Mouse (Mus musculus): ENCODE data around the gene Gm49711. TPM values are rescaled to one million over a fixed set of nuclear protein-coding genes. Genes with fewer than 3 reads are reported as not detected.
"Not testable (repeated sequence)": the region's sequence is repeated elsewhere in the genome, so short reads cannot be mapped to it uniquely, and the experiment has no call there.

The Gm49711 gene
- polyA plus RNA-seq, 1 experiment from 2014 or later, result not detected

DNA sequence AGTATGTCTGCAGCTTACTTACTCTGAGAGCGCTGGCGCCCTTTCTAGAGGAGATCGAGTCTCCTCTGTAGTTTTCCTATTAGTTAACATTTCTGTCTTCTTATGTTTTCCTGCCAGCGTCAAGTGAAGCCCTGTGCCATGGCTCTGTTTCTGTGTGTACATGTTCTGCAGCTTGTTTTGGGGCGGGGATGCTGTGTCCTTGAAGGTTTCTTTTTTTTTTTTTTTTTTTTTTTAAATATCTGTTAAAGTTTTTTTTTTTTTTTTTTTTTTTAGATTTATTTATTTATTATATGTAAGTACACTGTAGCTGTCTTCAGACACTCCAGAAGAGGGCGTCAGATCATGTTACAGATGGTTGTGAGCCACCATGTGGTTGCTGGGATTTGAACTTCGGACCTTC lies 44.8 kb downstream of the Gm49711 start:
- not testable (repeated sequence) for H3K27ac ChIP-seq (replicated peaks); ATAC-seq (ENCODE audit: insufficient read depth); H3K9ac ChIP-seq; H3K4me1 ChIP-seq (replicated peaks); H3K27me3 ChIP-seq; H3K36me3 ChIP-seq (replicated peaks); H3K4me2 ChIP-seq; H3K9me3 ChIP-seq (replicated peaks); H3K4me3 ChIP-seq (replicated peaks)
- WGBS (ENCODE audit: insufficient replicate concordance), result 78% methylated on average over 6 of the region's 7 CpGs

DNA sequence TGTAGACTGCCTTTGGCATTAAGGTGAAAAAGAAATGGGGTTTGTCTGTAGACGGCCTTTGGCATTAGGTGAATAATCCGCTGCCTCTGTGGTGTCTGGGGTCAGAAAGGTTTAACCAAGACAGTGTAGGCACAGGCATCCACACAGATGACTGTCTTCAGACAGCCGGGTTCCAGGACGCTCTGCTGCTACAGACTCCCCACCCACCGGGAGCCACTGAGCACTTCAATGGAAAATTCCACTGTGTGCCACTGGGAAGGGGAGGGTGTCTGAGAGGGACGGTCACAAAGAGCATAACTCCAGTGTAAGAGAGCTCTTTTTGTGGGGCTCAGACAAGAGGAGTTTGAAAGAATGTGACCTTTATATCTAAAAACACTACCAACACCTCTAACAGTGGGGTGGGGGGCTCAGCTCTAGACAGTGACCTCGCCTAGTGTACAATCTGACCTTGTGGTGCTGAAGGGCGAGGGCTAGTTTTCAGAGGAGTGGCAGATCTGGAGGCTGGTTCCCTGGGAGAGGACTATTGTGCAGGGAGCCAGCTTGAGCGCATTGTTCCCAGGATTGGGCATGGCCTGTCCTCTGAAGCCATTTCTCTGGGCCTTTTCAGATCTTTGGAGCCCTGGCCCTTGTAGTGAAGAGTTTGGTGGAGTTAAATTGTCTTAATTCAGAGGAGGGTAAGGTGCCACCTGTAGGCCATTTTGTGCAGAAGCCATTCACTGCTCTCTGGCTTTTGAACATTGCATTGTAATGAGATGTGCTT lies 45.6 kb downstream of the Gm49711 start:
- H3K4me2 ChIP-seq, result no peak overlapping the region
- H3K36me3 ChIP-seq (replicated peaks), result no peaks in the 10 kb centered on the region
- ATAC-seq (ENCODE audit: insufficient read depth), result no peak
- no peaks in the 10 kb centered on the region for H3K9me3 ChIP-seq (replicated peaks)
- H3K27ac ChIP-seq (replicated peaks), result no peak overlapping the region
- H3K9ac ChIP-seq, result no peak overlapping the region
- no peaks in the 10 kb centered on the region; the same call in 1 of the 2 replicates for H3K4me1 ChIP-seq (replicated peaks)
- H3K4me3 ChIP-seq (replicated peaks), result no peak overlapping the region
- no peaks in the 10 kb centered on the region for H3K27me3 ChIP-seq
- WGBS (ENCODE audit: insufficient replicate concordance), result 63% methylated on average over 9 of the region's 9 CpGs

DNA sequence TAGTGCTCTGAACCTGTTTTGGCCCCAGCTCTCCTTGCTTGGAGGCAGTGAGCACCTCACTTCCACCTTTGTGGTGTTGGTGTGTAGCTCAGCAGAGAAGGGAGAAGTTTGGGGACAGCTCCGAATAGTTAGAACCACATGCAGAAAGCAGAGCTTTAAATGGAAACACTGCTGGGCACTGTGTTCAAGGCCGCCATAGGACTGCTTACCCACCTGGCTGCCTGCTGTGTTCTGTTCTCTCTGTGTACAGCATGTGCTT lies 46.1 kb downstream of the Gm49711 start:
- Histone ChIP-seq H3K9ac (no peak overlapping the region), H3K27me3 (no peaks in the 10 kb centered on the region), H3K36me3 (replicated peaks) (no peaks in the 10 kb centered on the region), H3K4me2 (no peak overlapping the region), H3K4me3 (replicated peaks) (no peak overlapping the region), H3K9me3 (replicated peaks) (no peaks in the 10 kb centered on the region), H3K27ac (replicated peaks) (no peak overlapping the region), H3K4me1 (replicated peaks) (no peaks in the 10 kb centered on the region; the same call in 1 of the 2 replicates)
- no peak for ATAC-seq (ENCODE audit: insufficient read depth)
- WGBS (ENCODE audit: insufficient replicate concordance), result 58% methylated on average over 2 of the region's 2 CpGs

DNA sequence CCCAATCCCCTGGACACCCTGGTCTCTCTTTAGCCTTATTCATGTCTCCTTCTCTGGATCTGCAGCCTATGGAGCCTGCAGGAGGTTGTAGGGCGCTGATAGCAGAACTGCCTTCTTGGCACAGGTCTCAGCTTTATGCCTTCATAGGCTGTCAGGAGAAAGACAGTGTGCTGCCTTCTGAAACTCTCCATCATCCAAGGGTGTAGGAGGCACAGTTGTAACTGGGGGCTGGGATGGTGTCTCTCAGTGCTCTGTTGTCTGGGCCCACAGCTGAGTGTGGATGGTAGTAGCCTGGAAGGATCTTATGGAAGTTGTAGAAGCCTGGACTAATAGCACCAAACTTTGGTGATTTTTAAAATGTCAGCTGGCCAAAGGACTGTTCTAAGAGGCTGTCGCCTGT lies 46.8 kb downstream of the Gm49711 start:
- Histone ChIP-seq H3K27me3 (no peaks in the 10 kb centered on the region), H3K4me2 (no peak overlapping the region), H3K27ac (replicated peaks) (no peak overlapping the region), H3K9ac (no peak overlapping the region), H3K9me3 (replicated peaks) (no peaks in the 10 kb centered on the region), H3K4me3 (replicated peaks) (no peak overlapping the region), H3K36me3 (replicated peaks) (no peaks in the 10 kb centered on the region), H3K4me1 (replicated peaks) (no peaks in the 10 kb centered on the region; the same call in 1 of the 2 replicates)
- ATAC-seq (ENCODE audit: insufficient read depth), result no peak
- WGBS (ENCODE audit: insufficient replicate concordance), result 75% methylated on average over 2 of the region's 2 CpGs

DNA sequence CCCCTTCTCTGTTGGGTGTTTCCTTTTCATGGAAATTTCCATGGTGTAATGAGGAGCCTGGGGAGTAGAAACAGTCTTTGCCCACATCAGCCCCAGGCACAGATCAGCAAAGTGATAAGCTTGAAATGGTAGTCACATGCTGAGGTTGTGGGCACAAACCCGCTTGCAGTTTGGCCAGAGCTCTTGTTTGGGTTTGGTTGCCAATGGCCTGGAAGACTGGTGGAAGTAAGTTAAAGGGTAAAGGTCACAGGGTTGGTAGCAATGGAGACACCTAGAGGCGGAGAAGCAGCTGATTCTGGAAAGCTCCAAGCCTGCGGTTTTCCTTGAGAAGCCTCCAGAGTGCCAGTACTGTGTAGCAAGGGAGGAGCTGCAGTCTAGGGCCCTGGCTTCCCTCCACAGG lies 47.5 kb downstream of the Gm49711 start:
- 62% methylated on average over 3 of the region's 3 CpGs for WGBS (ENCODE audit: insufficient replicate concordance)
- Histone ChIP-seq H3K27ac (replicated peaks) (no peak overlapping the region), H3K27me3 (no peaks in the 10 kb centered on the region), H3K9me3 (replicated peaks) (no peaks in the 10 kb centered on the region), H3K36me3 (replicated peaks) (no peaks in the 10 kb centered on the region), H3K4me2 (no peak overlapping the region), H3K4me1 (replicated peaks) (no peaks in the 10 kb centered on the region; the same call in 1 of the 2 replicates), H3K4me3 (replicated peaks) (no peak overlapping the region), H3K9ac (no peak overlapping the region)
- no peak for ATAC-seq (ENCODE audit: insufficient read depth)

DNA sequence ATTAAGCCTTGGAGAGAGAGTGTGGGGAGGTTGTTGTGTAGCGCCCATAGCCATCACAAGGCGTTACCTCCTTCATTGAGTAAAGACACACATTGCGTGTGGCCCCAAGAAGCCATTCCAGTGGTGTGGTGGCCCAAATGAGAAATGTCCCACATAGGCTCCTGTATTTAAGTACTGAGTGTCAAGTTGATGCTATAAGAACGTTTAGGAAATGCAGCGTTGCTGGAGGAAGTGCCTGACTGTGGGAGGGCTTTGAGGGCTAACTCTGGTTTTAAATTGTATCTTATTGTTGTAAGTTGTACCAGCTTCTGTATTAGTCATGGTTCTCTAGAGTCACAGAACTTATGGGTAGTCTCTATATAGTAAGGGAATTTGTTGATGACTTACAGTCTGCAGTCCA lies 49.2 kb downstream of the Gm49711 start:
- Histone ChIP-seq H3K27ac (replicated peaks) (no peak overlapping the region), H3K4me2 (no peak overlapping the region), H3K4me1 (replicated peaks) (no peaks in the 10 kb centered on the region; the same call in 1 of the 2 replicates), H3K9me3 (replicated peaks) (no peaks in the 10 kb centered on the region), H3K9ac (no peak overlapping the region), H3K4me3 (replicated peaks) (no peak overlapping the region), H3K36me3 (replicated peaks) (0 out of 2 replicates have a peak, but pooled peaks cover 4% of the 10 kb centered on the region), H3K27me3 (no peaks in the 10 kb centered on the region)
- 72% methylated on average over 5 of the region's 5 CpGs for WGBS (ENCODE audit: insufficient replicate concordance)
- ATAC-seq (ENCODE audit: insufficient read depth), result no peak

DNA sequence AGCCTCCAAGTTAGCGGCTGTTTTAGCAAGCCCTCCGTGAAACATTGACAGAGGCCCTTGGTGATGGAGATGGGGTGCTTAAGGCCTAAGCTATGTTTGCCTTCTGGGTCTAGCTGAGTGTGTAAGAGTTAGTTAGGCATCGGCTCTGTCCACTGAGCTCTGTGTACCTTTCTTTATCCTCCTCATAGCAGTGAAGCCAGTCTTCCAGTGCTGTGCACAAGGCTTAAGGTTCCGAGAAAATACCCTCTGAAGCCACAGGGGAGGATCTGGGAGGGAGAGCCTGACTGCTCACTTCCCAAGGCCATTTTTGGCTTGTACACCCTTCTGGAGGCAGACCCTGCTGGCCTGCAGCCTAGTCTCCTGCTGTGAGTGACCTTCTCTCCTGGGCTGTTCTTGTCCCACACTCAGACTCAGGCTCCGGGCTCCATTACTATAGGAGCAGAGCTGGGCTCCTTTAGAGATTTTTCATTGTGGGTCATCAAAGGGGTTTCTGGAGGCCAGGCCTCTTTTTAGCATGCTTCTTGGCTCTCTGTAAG lies 56.7 kb downstream of the Gm49711 start:
- 69% methylated on average over 5 of the region's 5 CpGs for WGBS (ENCODE audit: insufficient replicate concordance)
- ATAC-seq (ENCODE audit: insufficient read depth), result no peak
- Histone ChIP-seq H3K36me3 (replicated peaks) (0 out of 2 replicates have a peak, but pooled peaks cover 9% of the 10 kb centered on the region), H3K27me3 (no peaks in the 10 kb centered on the region), H3K9ac (no peak overlapping the region), H3K4me2 (no peak overlapping the region), H3K9me3 (replicated peaks) (no peaks in the 10 kb centered on the region), H3K27ac (replicated peaks) (no peak overlapping the region), H3K4me3 (replicated peaks) (no peak overlapping the region), H3K4me1 (replicated peaks) (peaks cover 6% of the 10 kb centered on the region; the same call in 1 of the 2 replicates)

DNA sequence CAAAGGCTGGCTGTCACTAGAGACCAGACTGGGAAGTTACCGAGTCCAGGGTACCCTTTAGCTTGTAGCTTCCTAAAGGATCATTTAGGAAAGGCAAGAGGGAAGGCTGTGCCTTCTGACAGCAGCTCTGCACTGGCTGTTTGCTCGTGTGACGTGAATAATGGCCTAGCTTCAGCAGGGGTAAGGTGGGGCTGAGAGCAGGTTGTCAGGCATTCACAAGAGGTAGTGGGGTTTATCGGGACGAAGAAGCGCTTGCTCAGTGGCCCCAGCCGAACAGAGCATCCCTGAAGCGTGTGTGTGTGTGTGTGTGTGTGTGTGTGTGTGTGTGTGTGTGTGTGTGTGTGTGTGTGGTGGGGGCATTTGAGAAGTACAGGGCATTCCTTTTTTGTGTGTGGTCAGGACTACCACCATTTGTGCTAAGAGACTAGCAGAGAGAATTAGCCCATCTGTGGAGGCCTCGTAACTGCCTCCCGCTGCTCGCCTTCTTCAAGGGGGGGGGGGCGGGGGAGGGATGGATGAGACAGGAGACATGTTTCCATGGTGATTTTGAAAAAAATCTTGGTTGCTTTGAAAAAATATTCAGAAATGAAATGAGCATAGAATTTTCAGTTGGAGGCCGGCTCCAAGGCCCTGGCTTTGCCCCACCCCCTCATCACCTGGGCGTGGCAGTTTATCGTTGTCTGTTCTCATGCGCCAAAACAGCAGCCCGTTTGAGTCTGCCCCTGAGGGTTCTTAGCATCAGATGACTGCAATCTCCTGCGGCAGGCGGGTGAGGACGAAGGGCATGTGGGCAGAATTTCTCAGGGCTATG lies 57.7 kb downstream of the Gm49711 start:
- Histone ChIP-seq H3K27me3 (no peaks in the 10 kb centered on the region), H3K4me2 (peak overlapping the region; percentile 27; the same call in 1 of the 2 replicates), H3K36me3 (replicated peaks) (0 out of 2 replicates have a peak, but pooled peaks cover 9% of the 10 kb centered on the region), H3K4me3 (replicated peaks) (no peak overlapping the region), H3K9ac (no peak overlapping the region), H3K9me3 (replicated peaks) (no peaks in the 10 kb centered on the region), H3K4me1 (replicated peaks) (peaks cover 6% of the 10 kb centered on the region; the same call in 1 of the 2 replicates), H3K27ac (replicated peaks) (no peak overlapping the region)
- ATAC-seq (ENCODE audit: insufficient read depth), result no peak
- WGBS (ENCODE audit: insufficient replicate concordance), result 41% methylated on average over 20 of the region's 20 CpGs

DNA sequence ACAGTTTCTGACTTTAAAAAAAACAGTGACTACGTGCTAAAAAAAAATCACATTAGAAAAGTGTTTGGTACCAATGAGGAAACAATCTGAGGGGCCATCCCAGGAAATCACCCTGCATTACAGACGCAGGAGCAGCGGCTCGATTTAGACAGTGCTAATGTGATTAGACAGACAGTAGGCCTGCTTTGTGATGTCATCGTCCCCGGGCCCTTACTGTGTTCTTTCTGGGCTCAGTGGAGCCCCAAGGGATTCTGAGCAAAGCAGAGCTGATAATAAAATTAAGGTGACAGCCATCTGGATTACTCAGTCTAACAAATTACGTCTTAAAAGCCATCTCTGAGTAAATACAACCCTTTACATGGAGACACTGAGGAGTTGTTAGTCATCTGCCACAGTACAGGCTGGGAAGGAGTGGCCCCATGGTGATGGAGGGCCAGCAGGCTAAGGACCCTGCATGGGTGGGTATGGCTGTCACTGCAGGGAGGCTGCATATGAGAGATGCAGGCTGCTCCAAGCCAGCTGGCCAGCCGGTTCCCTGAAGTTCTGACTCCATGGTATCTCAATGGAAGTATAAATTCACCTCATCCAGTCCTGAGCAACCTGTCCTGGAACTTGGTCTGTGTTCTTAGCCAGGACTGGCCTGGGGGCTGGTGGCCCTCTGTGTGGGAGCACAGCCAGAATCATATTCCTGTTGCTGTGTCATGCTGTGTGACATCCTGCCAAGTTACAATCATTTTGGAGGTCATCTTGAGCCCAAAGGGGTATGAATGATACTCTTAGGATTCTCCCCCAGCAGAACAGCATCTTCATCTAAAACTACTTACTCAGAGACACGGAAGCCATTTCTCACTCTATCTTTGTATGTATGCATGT lies 59.5 kb downstream of the Gm49711 start:
- no peak overlapping the region for H3K4me2 ChIP-seq
- H3K4me3 ChIP-seq (replicated peaks), result no peak overlapping the region
- 73% methylated on average over 9 of the region's 9 CpGs for WGBS (ENCODE audit: insufficient replicate concordance)
- no peaks in the 10 kb centered on the region for H3K9me3 ChIP-seq (replicated peaks)
- H3K4me1 ChIP-seq (replicated peaks), result peaks cover 6% of the 10 kb centered on the region; the same call in 1 of the 2 replicates
- ATAC-seq (ENCODE audit: insufficient read depth), result no peak
- H3K27ac ChIP-seq (replicated peaks), result no peak overlapping the region
- 0 out of 2 replicates have a peak, but pooled peaks cover 4% of the 10 kb centered on the region for H3K36me3 ChIP-seq (replicated peaks)
- H3K27me3 ChIP-seq, result no peaks in the 10 kb centered on the region
- H3K9ac ChIP-seq, result no peak overlapping the region

DNA sequence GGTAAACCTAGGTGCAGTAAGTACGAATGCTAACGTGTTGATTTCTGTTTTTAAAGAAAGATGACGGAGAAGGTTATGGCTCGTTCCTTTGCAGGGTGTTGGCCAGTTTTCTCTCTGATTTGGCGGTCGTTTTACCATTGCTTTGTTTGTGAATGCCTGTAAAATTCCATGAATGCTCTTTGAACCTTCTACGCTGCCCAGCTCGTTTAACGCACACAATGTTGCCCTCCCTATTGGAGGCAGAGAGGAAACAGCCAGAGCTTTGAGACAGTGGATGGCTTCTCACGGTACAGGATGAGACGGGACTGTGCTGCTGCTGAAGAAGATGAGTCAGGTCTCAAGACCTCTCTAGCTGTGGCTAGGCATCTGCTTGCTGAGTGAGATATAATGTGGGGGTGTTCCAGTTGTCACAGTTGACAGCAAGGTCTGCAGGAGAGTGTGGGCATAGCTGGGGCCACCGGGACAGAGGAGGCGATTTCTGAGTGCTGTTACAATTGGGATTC lies 60.9 kb downstream of the Gm49711 start:
- Histone ChIP-seq H3K27me3 (no peaks in the 10 kb centered on the region), H3K9me3 (replicated peaks) (no peaks in the 10 kb centered on the region), H3K4me2 (no peak overlapping the region), H3K36me3 (replicated peaks) (no peaks in the 10 kb centered on the region), H3K4me3 (replicated peaks) (no peak overlapping the region), H3K4me1 (replicated peaks) (peaks cover 6% of the 10 kb centered on the region; the same call in 1 of the 2 replicates), H3K27ac (replicated peaks) (no peak overlapping the region), H3K9ac (no peak overlapping the region)
- no peak for ATAC-seq (ENCODE audit: insufficient read depth)
- 64% methylated on average over 13 of the region's 13 CpGs for WGBS (ENCODE audit: insufficient replicate concordance)

Data from liver, embryonic 15.5 days (tissue).